Comparison of ENCODE assay signal across 8 mouse cellular contexts in the genomic region with DNA sequence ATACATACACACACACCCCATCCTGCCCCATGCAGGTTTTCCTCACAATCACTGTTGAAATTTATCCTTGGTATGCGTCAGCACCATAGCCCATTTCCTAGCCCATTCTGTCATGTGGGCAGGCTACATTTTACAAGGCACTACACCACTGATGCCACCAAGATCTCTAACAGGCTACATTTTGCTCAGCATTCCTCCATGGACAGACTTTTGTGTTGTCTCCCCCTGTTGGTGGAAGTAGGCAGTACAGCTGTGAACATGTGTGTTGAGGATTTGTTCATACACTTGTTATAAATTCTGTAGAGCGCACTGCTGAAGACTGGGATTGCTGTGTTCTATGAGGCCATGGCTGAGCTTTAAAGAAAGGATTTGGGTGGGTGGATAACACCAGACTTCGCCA. TPM values are rescaled to one million over a fixed set of nuclear protein-coding genes. Genes with fewer than 3 reads are reported as not detected.
A peak's percentile ranks its signal among the peaks of the same experiment; 100 is the strongest.
DNase-seq lines count a peak whose midpoint lies in the region; ATAC-seq and TF ChIP-seq lines count a peak whose summit lies in the region.

No protein-coding gene starts in this region.

- peaks cover 72% of the 10 kb centered on the region for H3K36me3 ChIP-seq in forebrain, postnatal 0 days (ENCODE audit: insufficient read depth)

- H3K4me1 ChIP-seq in forebrain, postnatal 0 days (ENCODE audit: insufficient read depth), result no peaks in the 10 kb centered on the region

- H3K4me2 ChIP-seq in forebrain, postnatal 0 days (ENCODE audit: low read depth), result no peak overlapping the region

- H3K9ac ChIP-seq in forebrain, postnatal 0 days, result no peak overlapping the region

- TF ChIP-seq CTCF in forebrain, postnatal 0 days (IDR thresholded peaks at IDR 0.05; ENCODE audit: low read depth), result peak; percentile 98

- H3K27me3 ChIP-seq in forebrain, postnatal 0 days (ENCODE audit: insufficient read depth, low read length), result no peaks in the 10 kb centered on the region

- 62% methylated on average over 3 of the region's 3 CpGs for WGBS in forebrain, postnatal 0 days

- H3K9me3 ChIP-seq in forebrain, postnatal 0 days (ENCODE audit: low read length), result no peaks in the 10 kb centered on the region

- H3K27ac ChIP-seq in forebrain, postnatal 0 days (ENCODE audit: low read depth, low read length), result 0 out of 2 replicates have a peak overlapping the region, but pooled peaks have one; percentile 10

- peak; percentile 83 for ATAC-seq in forebrain, postnatal 0 days

- DNase-seq in 3134 (ENCODE audit: extremely low read depth, insufficient read length, low spot score), result peak; percentile 46
- DNase-seq in MEL-GATA-1-ER (ENCODE audit: extremely low read depth, low read depth), result peak; percentile 45
- DNase-seq in cerebellum, adult 18-20 months, result peak; percentile 84 to 87
- DNase-seq in forebrain, postnatal 0 days, result peak; percentile 93
- DNase-seq in kidney, postnatal 4 days, result peak; percentile 89
- DNase-seq in lung, adult 18-20 months, result peak; percentile 67 to 73
- DNase-seq in ovary, adult 18-20 months (ENCODE audit: low spot score), result peak; percentile 29
- DNase-seq in thymus, postnatal 14 days, result peak; percentile 80

- H3K4me3 ChIP-seq in forebrain, postnatal 0 days (ENCODE audit: low read depth, low read length), result no peak overlapping the region

RNA-seq across cellular contexts. Expression of gene Adgrl1, which starts 21.7 kb away (rescaled TPM):
- 248 and 259 TPM in 2 replicates for total RNA-seq in forebrain, postnatal 0 days (2014; rRNA removed)
- polyA plus RNA-seq in forebrain, postnatal 0 days (2015; fragmentation: Nextera tagmentation; extraction: Ambion mirVana), result 38.5 and 56.5 TPM in 2 replicates

RNA-seq across cellular contexts. Expression of gene Gm10644, which starts 33.4 kb away (rescaled TPM):
- 0.14 and 0.31 TPM in 2 replicates for total RNA-seq in forebrain, postnatal 0 days (2014; rRNA removed)
- polyA plus RNA-seq in forebrain, postnatal 0 days (2015; fragmentation: Nextera tagmentation; extraction: Ambion mirVana), result 0.14 and 0.40 TPM in 2 replicates

RNA-seq across cellular contexts. Expression of gene Asf1b, which starts 33.7 kb away (rescaled TPM):
- 1.7 and 5.0 TPM in 2 replicates for total RNA-seq in forebrain, postnatal 0 days (2014; rRNA removed)
- 4.7 and 5.1 TPM in 2 replicates for polyA plus RNA-seq in forebrain, postnatal 0 days (2015; fragmentation: Nextera tagmentation; extraction: Ambion mirVana)

RNA-seq across cellular contexts. Expression of gene Prkaca, which starts 51.2 kb away (rescaled TPM):
- total RNA-seq in forebrain, postnatal 0 days (2014; rRNA removed), result 133 and 151 TPM in 2 replicates
- polyA plus RNA-seq in forebrain, postnatal 0 days (2015; fragmentation: Nextera tagmentation; extraction: Ambion mirVana), result 172 and 215 TPM in 2 replicates

Comparison
In these comparisons a context has a peak if more than half of its experiments do, and no peak if none do; other contexts are left out.
1. DNase-seq: peak in every context shown above with its lines; median percentile 93 in forebrain, postnatal 0 days; 89 in kidney, postnatal 4 days; 86 in cerebellum, adult 18-20 months; 80 in thymus, postnatal 14 days; 70 in lung, adult 18-20 months; 46 in 3134; 45 in MEL-GATA-1-ER; 29 in ovary, adult 18-20 months.